Mouse (Mus musculus) heart, postnatal 10 days (tissue): ENCODE measurements at regions not wholly inside any gene's neighbourhood (a gene's known extent, or its start where the extent isn't known, plus 50 kb on each side); places are given as distances from the start of the nearest gene placed in this dataset.

Experiments used
- DNase-seq, 2 experiments: peaks; one replicate each; pipeline ENCODE4 v3.0.0; 2021
- intact Hi-C: fragments of 180-260 bp; cut with DNase I; formaldehyde crosslinking; loops from one replicate; pipeline ENCODE4 v1.15.1; 2025

- no peak for DNase-seq
- intact Hi-C loops: no loop called here
Observed at GRCm38 (mm10) chr10:22921035-22921965, 101.3 kb upstream of the Tcf21 start.

- intact Hi-C loops: no loop called here
Observed at GRCm38 (mm10) chr10:22919869-22920268, 99.9 kb upstream of the Tcf21 start.

DNA sequence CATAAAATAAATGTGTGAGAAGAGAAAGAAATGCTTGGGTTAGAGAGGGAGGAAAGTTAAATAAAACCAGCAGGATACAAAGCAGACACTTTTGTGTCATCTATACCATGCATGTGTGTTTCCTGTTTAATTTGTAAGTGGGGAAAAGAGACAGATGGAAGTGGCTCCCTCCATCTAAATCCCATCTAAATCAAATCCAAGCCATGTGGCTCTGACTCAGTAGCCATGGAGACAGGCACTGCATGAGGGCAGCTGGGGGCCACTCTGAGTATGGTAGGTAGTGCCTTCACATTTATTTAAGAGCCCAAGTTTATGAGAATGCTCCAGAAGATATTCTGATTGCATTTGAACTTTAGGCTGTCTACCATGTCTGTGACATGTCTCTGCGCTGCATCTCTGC lies 97.8 kb upstream of the Tcf21 start:
- no peak for DNase-seq
- intact Hi-C loops: no loop called here

More at GRCm38 (mm10) chr10:22919869-22920268, 99.9 kb upstream of the Tcf21 start:
- DNase-seq: peak in 1 of 2 experiments; percentile 25

DNA sequence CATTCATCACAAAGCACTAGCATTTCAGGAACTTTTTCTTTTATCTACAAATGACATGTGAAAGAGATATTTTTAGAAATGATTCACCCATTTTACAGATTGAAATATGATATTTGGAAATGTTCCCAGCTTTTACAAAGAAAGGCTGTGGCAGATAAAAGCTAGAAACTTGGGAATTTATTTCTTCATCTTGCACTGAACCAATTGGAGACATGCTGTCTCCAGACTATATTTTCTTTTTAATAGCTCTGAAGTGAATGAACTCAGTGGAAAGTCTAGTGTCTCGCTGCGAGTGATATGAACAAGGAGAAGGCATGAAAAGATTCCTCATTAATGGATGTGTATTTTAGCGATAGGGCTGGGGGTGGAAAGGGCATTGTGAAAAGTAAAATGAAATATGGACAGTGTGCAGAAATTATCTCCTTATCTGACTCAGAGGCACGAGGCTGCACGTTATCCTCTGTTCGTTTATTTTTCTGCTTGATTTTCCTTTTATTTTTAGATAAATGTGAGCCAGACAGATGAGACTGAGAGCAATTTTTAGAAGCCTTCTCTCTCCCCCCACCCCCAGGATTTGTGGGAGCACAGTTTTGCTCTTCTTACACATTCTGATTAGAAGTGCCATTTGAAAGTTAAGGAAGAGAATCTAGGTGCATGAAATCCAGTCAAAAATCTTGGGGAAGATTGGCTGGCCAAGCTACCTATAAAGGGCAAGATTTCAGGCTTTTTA lies 96.0 kb upstream of the Tcf21 start:
- no peak for DNase-seq
- intact Hi-C loops: no loop called here

GRCm38 (mm10) chr10:22913112-22913511 lies 93.1 kb upstream of the Tcf21 start:
- intact Hi-C loops: no loop called here
- DNase-seq: no peak

GRCm38 (mm10) chr10:22908640-22909039 lies 88.7 kb upstream of the Tcf21 start:
- no peak for DNase-seq
- intact Hi-C loops: no loop called here

GRCm38 (mm10) chr10:22905281-22905680 lies 85.3 kb upstream of the Tcf21 start:
- intact Hi-C loops: no loop called here

GRCm38 (mm10) chr10:22893442-22893985 lies 73.5 kb upstream of the Tcf21 start:
- DNase-seq: no peak
- intact Hi-C loops: no loop called here

More at GRCm38 (mm10) chr10:22905281-22905680, 85.3 kb upstream of the Tcf21 start:
- no peak for DNase-seq

- intact Hi-C loops: no loop called here
- peak; percentile 69 to 78 for DNase-seq
Observed at GRCm38 (mm10) chr10:22887451-22887850, 67.5 kb upstream of the Tcf21 start.

GRCm38 (mm10) chr10:22879714-22880113 lies 59.7 kb upstream of the Tcf21 start:
- no peak for DNase-seq
- intact Hi-C loops: no loop called here

GRCm38 (mm10) chr10:22877536-22878130 lies 57.7 kb upstream of the Tcf21 start:
- no peak for DNase-seq
- intact Hi-C loops: no loop called here

DNA sequence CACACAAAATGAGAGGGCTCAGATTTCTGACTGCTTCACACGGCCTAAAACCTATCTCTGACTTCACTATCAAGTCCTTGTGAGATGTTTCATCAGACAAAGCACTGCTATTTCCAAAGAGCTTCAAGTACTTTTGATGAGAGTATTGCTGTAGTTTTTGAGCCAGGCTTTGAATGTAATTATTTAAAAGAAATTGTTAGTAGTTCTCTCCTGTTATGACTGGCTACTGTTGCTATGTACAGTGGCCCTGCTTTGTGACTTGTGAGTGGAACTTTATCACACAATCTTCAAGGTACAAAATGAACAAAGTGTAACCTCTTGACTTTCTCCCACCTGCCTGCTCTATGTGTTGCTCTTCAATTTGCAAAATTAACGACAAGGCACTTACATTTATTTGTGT lies 57.1 kb upstream of the Tcf21 start:
- DNase-seq: no peak
- intact Hi-C loops: no loop called here

- DNase-seq: no peak
- intact Hi-C loops: no loop called here
Observed at GRCm38 (mm10) chr10:22875675-22876074, 55.7 kb upstream of the Tcf21 start.

GRCm38 (mm10) chr10:22875181-22875580 lies 55.2 kb upstream of the Tcf21 start:
- peak; percentile 34 to 68 for DNase-seq
- intact Hi-C loops: no loop called here
